Mouse (Mus musculus): Measurements from ENCODE around the gene Msmb. TPM values are rescaled to one million over a fixed set of nuclear protein-coding genes. Genes with fewer than 3 reads are reported as not detected.

The Msmb gene
- polyA plus RNA-seq, 1 experiment from 2014 or later, result not detected

DNA sequence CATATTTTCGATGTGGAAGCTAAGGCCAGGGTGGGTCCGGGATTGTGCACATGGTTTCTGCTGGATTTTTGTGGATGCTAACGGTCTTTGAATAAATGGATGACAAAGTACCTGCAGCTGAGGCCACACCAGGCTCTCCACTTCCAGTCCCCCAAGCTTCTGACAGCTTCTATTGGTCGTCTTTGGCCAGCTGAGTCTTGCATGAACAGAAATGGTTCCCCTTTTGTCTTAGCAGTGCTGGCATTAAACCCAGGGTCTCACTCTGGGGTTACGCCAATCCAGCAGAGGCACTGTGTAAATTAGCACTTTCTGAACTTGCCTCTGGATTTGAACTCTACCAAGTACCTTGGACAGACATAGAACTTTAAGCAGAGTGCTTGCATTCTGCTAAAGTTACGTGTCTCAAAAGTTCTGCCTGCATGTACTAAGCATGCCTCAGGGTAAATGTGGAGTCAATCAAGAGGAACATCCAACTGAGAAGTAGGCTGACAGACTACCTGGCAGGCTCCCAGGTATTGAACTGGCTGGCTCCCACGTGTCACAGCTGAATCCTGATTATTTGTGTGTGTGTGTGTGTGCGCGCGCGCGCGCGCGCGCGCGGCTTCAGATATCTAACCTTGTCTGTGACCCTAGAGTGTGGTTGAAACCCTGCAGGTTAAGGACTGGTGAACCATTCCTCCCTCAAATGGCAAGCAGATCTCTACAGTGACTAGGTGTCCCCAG is 10.6 kb downstream of the Msmb start:
- no peak overlapping the region for H3K4me3 ChIP-seq
- no peak for ATAC-seq (replicated peaks)
- H3K9ac ChIP-seq (replicated peaks), result no peak overlapping the region
- no peak overlapping the region for H3K27ac ChIP-seq (replicated peaks)
- H3K4me1 ChIP-seq, result no peaks in the 10 kb centered on the region
- no peaks in the 10 kb centered on the region for H3K36me3 ChIP-seq
- WGBS, result 92% methylated on average over 18 of the region's 18 CpGs
- H3K27me3 ChIP-seq, result no peaks in the 10 kb centered on the region
- H3K4me2 ChIP-seq (replicated peaks), result no peak overlapping the region
- H3K9me3 ChIP-seq, result no peaks in the 10 kb centered on the region

- 97% methylated on average over 2 of the region's 2 CpGs for WGBS
- ATAC-seq (replicated peaks), result no peak
- Histone ChIP-seq H3K27me3 (no peaks in the 10 kb centered on the region), H3K9me3 (no peaks in the 10 kb centered on the region), H3K36me3 (no peaks in the 10 kb centered on the region), H3K4me2 (replicated peaks) (no peak overlapping the region), H3K9ac (replicated peaks) (no peak overlapping the region), H3K27ac (replicated peaks) (no peak overlapping the region), H3K4me1 (no peaks in the 10 kb centered on the region), H3K4me3 (no peak overlapping the region)
Observed at GRCm38 (mm10) chr14:32153156-32153555, 11.3 kb downstream of the Msmb start.

DNA sequence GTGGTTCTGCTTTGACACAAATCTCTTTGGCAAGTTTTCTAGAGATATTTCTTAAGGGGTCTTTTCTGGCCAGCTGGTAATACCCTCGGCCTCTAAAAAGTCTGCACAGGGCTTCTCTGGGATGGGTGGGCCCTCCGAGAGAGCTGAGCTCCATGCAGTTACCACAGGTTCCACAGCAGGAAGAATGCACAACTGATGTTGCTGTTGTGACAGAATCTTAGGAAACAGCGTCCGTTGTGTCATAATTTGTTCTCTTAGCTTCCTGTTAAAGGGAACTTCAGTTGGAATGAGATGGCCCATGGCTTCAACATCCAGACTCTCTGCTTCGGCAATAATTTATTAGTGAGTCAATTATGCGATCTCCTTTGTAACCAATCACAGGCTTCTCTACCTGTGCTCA is 12.9 kb downstream of the Msmb start:
- no peak for ATAC-seq (replicated peaks)
- no peak overlapping the region for H3K4me3 ChIP-seq
- H3K27ac ChIP-seq (replicated peaks), result no peak overlapping the region
- H3K27me3 ChIP-seq, result no peaks in the 10 kb centered on the region
- 92% methylated on average over 6 of the region's 6 CpGs for WGBS
- H3K4me2 ChIP-seq (replicated peaks), result no peak overlapping the region
- H3K36me3 ChIP-seq, result no peaks in the 10 kb centered on the region
- H3K9me3 ChIP-seq, result no peaks in the 10 kb centered on the region
- H3K9ac ChIP-seq (replicated peaks), result no peak overlapping the region
- peaks cover 6% of the 10 kb centered on the region for H3K4me1 ChIP-seq

DNA sequence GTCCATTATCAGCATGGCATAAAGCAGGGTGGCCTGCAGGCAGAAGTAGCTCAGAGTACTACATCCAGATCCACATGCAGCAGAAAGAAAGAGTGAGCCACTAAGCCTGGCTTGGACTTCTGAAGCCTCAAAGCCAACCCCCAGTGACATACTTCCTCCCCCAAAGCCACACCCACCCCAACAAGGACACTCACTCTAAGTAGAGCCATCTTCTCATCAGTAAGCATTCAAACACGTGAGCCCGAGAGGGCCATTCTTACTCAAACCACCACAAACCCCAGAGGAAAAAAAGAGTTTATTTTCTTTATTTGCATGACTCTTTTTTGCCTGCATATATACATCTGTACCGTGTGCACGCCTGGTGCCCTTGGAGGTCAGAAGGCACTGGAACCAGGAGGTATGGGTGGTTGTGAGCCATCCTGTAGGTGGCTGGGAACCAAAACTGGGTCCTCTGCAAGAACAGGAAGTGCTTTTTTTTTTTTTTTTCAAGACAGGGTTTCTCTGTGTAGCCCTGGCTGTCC is 17.4 kb downstream of the Msmb start:
- Histone ChIP-seq H3K36me3 (no peaks in the 10 kb centered on the region), H3K4me1 (peaks cover 22% of the 10 kb centered on the region), H3K9ac (replicated peaks) (peak overlapping the region; percentile 22), H3K9me3 (no peaks in the 10 kb centered on the region), H3K27ac (replicated peaks) (peak overlapping the region; percentile 25; the same call in 1 of the 2 replicates), H3K27me3 (no peaks in the 10 kb centered on the region), H3K4me2 (replicated peaks) (peak overlapping the region; percentile 85), H3K4me3 (peak overlapping the region; percentile 67)
- ATAC-seq (replicated peaks), result peak; percentile 66
- WGBS, result 38% methylated on average over 4 of the region's 4 CpGs

GRCm38 (mm10) chr14:32159690-32160246 is 17.9 kb downstream of the Msmb start, which contains the start of gene Ncoa4:
TSS of gene Ncoa4 (plus strand) at chr14:32159865.
- H3K36me3 ChIP-seq, result no peaks in the 10 kb centered on the region
- peak within 1 kb of the TSS; percentile 64 for H3K27ac ChIP-seq (replicated peaks)
- no peaks in the 10 kb centered on the region for H3K9me3 ChIP-seq
- peaks cover 22% of the 10 kb centered on the region for H3K4me1 ChIP-seq
- H3K4me2 ChIP-seq (replicated peaks), result peak within 1 kb of the TSS; percentile 85
- peak within 1 kb of the TSS; percentile 67 for H3K4me3 ChIP-seq
- ATAC-seq (replicated peaks), result peak; percentile 98
- no peaks in the 10 kb centered on the region for H3K27me3 ChIP-seq
- WGBS, result under 1% methylated on average over 40 of the region's 40 CpGs
- H3K9ac ChIP-seq (replicated peaks), result peak within 1 kb of the TSS; percentile 86

DNA sequence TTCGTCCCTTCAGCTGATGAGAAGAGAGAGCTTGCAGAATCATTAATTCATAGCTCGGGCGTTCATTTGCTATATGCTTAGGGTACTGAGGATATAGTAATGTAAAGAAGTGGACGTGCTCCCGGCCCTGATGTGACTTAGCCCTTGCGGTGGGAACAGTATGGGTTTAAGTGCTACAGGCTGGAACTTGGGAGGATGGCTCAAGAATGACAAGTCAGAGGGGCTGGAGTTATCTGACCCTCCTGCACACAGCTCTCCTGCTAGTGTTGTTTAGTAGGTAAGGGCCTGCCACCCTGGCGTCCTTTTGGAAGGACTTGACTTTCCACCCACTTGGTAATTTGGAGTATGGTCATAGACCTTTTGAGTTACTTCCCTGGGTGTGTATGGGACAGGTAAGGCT is 18.7 kb downstream of the Msmb start:
- 41% methylated on average over 7 of the region's 7 CpGs for WGBS
- Histone ChIP-seq H3K4me1 (peaks cover 28% of the 10 kb centered on the region), H3K4me2 (replicated peaks) (peak overlapping the region; percentile 85), H3K27me3 (no peaks in the 10 kb centered on the region), H3K9ac (replicated peaks) (peak overlapping the region; percentile 86), H3K4me3 (peak overlapping the region; percentile 67), H3K27ac (replicated peaks) (peak overlapping the region; percentile 64; the same call in 1 of the 2 replicates), H3K9me3 (no peaks in the 10 kb centered on the region), H3K36me3 (no peaks in the 10 kb centered on the region)
- ATAC-seq (replicated peaks), result no peak

DNA sequence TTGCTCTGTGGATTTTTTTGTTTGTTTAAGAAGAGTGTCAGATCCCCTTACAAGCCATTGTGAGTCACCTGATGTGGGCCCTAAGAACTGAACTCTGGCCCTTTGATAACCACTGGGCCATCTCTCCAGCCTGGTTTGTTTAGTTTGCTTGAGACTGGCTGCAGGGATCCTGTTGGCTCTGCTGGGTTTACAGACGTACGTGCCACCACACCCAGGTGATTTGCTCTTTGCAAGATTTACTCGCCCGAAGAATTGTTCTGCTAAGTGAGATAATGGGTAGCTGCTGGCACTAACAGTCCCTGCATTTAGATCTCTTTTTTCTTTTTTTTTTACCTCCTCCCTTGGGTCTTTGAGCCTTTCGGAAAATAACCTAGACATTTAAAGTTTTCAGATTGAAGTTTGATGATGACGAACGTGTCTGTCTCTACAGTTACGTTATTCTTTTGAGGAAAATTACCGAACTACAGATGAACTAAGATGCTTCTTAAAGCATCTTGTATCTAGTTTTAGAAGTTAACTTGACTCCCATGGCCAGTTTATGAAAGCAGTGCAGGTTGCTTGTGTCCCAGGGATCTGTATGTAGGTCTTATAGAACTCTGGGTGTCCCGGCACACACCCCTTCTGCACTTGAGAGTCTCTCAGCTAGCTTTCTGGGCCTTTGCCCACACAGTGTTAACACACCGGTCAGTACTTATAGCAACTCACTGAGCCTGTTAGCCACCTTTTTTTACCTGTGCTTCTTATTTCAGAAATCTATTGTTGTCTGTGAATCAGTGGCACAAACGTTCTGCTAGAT is 19.5 kb downstream of the Msmb start:
- Histone ChIP-seq H3K27me3 (no peaks in the 10 kb centered on the region), H3K4me1 (peaks cover 30% of the 10 kb centered on the region), H3K9me3 (no peaks in the 10 kb centered on the region), H3K36me3 (no peaks in the 10 kb centered on the region), H3K4me3 (no peak overlapping the region), H3K4me2 (replicated peaks) (peak overlapping the region; percentile 85; the same call in 1 of the 2 replicates), H3K9ac (replicated peaks) (peak overlapping the region; percentile 86; the same call in 1 of the 2 replicates), H3K27ac (replicated peaks) (no peak overlapping the region)
- 89% methylated on average over 12 of the region's 12 CpGs for WGBS
- no peak for ATAC-seq (replicated peaks)

GRCm38 (mm10) chr14:32162231-32162630 is 20.4 kb downstream of the Msmb start:
- Histone ChIP-seq H3K9me3 (no peaks in the 10 kb centered on the region), H3K4me2 (replicated peaks) (no peak overlapping the region), H3K27ac (replicated peaks) (no peak overlapping the region), H3K4me1 (peaks cover 30% of the 10 kb centered on the region), H3K36me3 (no peaks in the 10 kb centered on the region), H3K9ac (replicated peaks) (no peak overlapping the region), H3K27me3 (no peaks in the 10 kb centered on the region), H3K4me3 (no peak overlapping the region)
- 93% methylated on average over 5 of the region's 5 CpGs for WGBS
- no peak for ATAC-seq (replicated peaks)

DNA sequence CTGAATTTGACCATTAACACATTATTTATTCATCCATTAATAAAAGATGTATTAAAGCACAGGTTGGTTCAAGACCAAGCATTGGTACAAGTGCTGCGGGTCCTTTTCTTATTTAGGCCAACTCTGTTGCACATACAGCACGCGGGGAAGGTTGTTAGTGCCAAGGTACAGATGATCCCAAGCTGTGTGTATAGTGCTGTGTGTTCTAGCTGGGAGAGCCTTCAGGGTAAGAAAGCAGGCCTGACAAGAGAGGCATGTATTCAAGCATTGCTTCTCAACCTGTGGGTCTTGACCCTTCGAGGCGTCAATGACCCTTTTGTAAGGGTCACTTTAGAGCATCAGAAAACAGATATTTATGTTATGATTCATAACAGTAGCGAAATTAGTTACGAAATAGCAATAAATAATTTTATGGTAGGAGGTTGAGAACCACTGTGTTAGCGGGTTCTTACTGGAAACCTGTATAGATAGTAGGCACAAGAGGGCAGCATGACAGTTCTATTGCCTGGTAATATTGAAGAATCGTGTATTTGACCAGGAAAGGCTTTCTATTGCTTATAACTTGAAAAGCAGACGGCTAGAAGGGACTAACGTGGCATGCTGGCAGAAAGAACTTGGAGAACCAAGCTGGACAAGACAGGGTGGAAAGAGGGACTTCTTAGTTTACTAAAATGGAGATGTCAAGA is 21.5 kb downstream of the Msmb start:
- no peaks in the 10 kb centered on the region for H3K36me3 ChIP-seq
- H3K4me1 ChIP-seq, result peaks cover 30% of the 10 kb centered on the region
- no peak overlapping the region for H3K27ac ChIP-seq (replicated peaks)
- no peak overlapping the region for H3K4me2 ChIP-seq (replicated peaks)
- H3K27me3 ChIP-seq, result no peaks in the 10 kb centered on the region
- H3K9ac ChIP-seq (replicated peaks), result no peak overlapping the region
- no peak for ATAC-seq (replicated peaks)
- no peaks in the 10 kb centered on the region for H3K9me3 ChIP-seq
- 93% methylated on average over 11 of the region's 11 CpGs for WGBS
- H3K4me3 ChIP-seq, result no peak overlapping the region

GRCm38 (mm10) chr14:32164173-32165051 is 22.6 kb downstream of the Msmb start:
- Histone ChIP-seq H3K9ac (replicated peaks) (no peak overlapping the region), H3K4me2 (replicated peaks) (0 out of 2 replicates have a peak overlapping the region, but pooled peaks have one; percentile 98), H3K36me3 (no peaks in the 10 kb centered on the region), H3K27me3 (no peaks in the 10 kb centered on the region), H3K4me1 (peaks cover 28% of the 10 kb centered on the region), H3K27ac (replicated peaks) (no peak overlapping the region), H3K9me3 (no peaks in the 10 kb centered on the region), H3K4me3 (no peak overlapping the region)
- WGBS, result 86% methylated on average over 8 of the region's 8 CpGs
- no peak for ATAC-seq (replicated peaks)

Data from forebrain, embryonic 15.5 days (tissue).